Mouse (Mus musculus): ENCODE results near the gene Ankmy2. TPM values are rescaled to one million over a fixed set of nuclear protein-coding genes. Genes with fewer than 3 reads are reported as not detected.

The Ankmy2 gene
- total RNA-seq (2023), result 4.2 and 5.4 TPM in 2 replicates

DNA sequence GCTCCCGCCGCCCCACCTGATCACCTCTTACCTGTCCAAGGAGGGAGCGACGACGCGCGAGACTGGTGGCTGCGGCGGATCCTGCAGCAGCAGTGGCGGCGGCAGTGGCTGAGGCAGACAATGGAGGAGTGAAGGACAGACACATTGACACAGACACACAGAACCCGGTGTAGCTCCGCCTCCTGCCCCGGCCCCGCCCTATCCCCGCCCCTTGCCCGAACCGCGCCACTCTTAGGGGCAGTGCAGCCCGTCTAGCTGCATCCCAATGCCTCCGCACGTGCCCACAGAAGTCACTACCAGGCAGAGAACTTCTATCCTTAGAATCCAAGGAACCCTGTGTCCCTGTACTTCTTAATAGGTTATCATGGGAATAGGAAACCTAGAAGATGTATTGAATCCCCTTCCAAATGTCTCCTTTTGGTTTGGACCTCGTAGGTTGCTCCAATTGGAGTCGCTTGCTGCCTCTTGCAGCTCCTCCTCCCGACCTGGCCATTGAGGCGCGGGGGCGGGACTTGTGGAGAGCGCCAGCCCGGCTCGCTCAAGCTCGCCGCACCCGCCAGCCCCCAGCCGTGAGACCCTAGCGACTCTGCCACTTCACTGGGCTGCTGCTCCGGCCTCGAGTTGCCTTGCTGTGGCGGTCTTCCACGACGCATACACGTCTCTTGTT lies at the start of gene Ankmy2:
TSS of gene Ankmy2 (plus strand) at position 478 of the 667 bp plus-strand sequence.

DNA sequence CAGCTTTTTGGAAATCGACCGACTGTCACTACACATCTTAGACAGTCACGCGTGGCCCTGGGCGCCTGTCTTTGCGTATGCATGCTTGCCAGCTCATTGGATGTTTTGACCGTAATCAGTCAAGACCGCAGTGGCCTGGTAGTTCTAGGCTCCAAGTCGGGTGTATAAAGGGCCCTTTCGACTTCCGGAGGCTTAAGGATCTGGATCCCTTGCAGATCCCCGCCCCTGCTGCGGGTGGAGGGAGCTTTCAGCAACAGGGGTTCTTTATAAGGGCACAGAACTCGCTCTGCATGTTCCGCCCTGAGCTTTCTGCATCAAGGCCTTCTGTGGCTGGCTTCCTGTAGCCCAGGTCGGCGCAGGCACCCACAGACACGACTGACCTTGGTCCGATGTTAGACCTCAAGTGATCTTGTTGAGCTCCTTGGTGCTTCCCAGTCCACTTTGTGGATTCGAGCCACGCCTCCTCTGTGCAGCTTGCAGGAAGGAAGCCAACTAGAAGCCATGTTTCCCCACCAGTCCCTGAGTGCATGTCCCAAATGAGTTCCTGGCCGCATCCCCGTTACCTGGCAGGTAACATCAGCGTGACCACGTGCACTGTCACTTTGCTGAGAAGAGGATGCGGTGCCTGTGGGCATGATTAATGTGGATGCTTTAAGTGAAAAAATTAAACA lies 859 bp downstream of the Ankmy2 start, which contains the start of gene Bzw2:
TSS of gene Bzw2 (minus strand) at position 443 of the 671 bp plus-strand sequence.

Other genes starting within 250 kb of the Ankmy2 start
- not detected in 2 replicates for gene Agr3, start 231.5 kb upstream of the Ankmy2 start, total RNA-seq (2023)
- not detected in 2 replicates for gene Agr2, start 164.2 kb upstream of the Ankmy2 start, total RNA-seq (2023)
- gene Tspan13, start 114.6 kb upstream of the Ankmy2 start, total RNA-seq (2023), result 61.0 and 75.5 TPM in 2 replicates
- 13.9 and 17.9 TPM in 2 replicates for gene Bzw2, start 966 bp downstream of the Ankmy2 start, total RNA-seq (2023)
- not detected in 2 replicates for gene Lrrc72, start 96.3 kb downstream of the Ankmy2 start, total RNA-seq (2023)
- not detected in 2 replicates for gene Sostdc1, start 157.0 kb downstream of the Ankmy2 start, total RNA-seq (2023)
- gene Ispd, start 224.3 kb downstream of the Ankmy2 start, total RNA-seq (2023), result 0.22 and 0.70 TPM in 2 replicates
- not detected in 2 replicates for gene D630036H23Rik, start 225.1 kb downstream of the Ankmy2 start, total RNA-seq (2023)